Mouse (Mus musculus) hindbrain, postnatal 0 days (tissue): ENCODE data around the gene Gm20509. TPM values are rescaled to one million over a fixed set of nuclear protein-coding genes. Genes with fewer than 3 reads are reported as not detected.
"Not testable (repeated sequence)": the region's sequence is repeated elsewhere in the genome, so short reads cannot be mapped to it uniquely, and the experiment has no call there.

ENCODE experiments used
- ATAC-seq: fragments of 200-750 bp; cut with Nextera tagmentation; 2 replicates; pipeline ENCODE4 v1.8.0; 2017; ENCODE audit warnings: mild to moderate bottlenecking, moderate TSS enrichment, moderate library complexity
- DNase-seq: peaks from one replicate; pipeline ENCODE4 v3.0.0-alpha.2; 2015; ENCODE audit warnings: low spot score
- H3K27ac ChIP-seq: fragments of 300-500 bp; sonication (generic); 2 replicates; pipeline ENCODE4 v1.5.1; 2014; ENCODE audit warnings: mild to moderate bottlenecking
- H3K27me3 ChIP-seq: fragments of 300-500 bp; sonication (generic); 2 replicates; pipeline ENCODE4 v1.6.1; 2014; ENCODE audit warnings: low read length, mixed read lengths; ENCODE audit not compliant: insufficient read depth
- H3K36me3 ChIP-seq: fragments of 300-500 bp; sonication (generic); 2 replicates; pipeline ENCODE4 v1.6.1; 2014; ENCODE audit warnings: low read length, mixed read lengths; ENCODE audit not compliant: insufficient read depth
- H3K4me1 ChIP-seq: fragments of 300-500 bp; sonication (generic); 2 replicates; pipeline ENCODE4 v1.6.1; 2014; ENCODE audit warnings: antibody characterized with exemption, low read length, mixed read lengths; ENCODE audit not compliant: insufficient read depth
- H3K4me2 ChIP-seq: fragments of 300-500 bp; sonication (generic); 2 replicates; pipeline ENCODE4 v1.6.1; 2014; ENCODE audit warnings: low read depth, mild to moderate bottlenecking, low read length, moderate library complexity, mixed read lengths
- H3K4me3 ChIP-seq: fragments of 300-500 bp; sonication (generic); 2 replicates; pipeline ENCODE4 v1.5.1; 2014; ENCODE audit warnings: low read length
- H3K9ac ChIP-seq: fragments of 300-500 bp; sonication (generic); replicated peaks from 2 replicates; pipeline ENCODE4 v1.6.1; 2014; ENCODE audit warnings: mild to moderate bottlenecking, low read length, moderate library complexity, mixed read lengths
- H3K9me3 ChIP-seq: fragments of 300-500 bp; sonication (generic); 2 replicates; pipeline ENCODE4 v1.6.1; 2016; ENCODE audit warnings: low read length, mixed read lengths
- CTCF ChIP-seq: IDR thresholded peaks from 2 replicates; pipeline ENCODE4 v1.5.1; 2016; ENCODE audit warnings: antibody characterized with exemption, control low read depth, low read depth
- whole genome bisulfite sequencing: fragments of 180-500 bp; shearing (Covaris S2); extraction: QIAGEN DNeasy Blood & Tissue Kit; methylation state at CpG from one replicate; pipeline ENCODE4 v1.1.7; 2014; 5-methylcytosine and 5-hydroxymethylcytosine counted together
- polyA plus RNA-seq: library from polyadenylated mRNA; unstranded; fragments of >200 nt; fragmentation: Nextera tagmentation; extraction: Ambion mirVana; gene quantifications from 2 replicates; pipeline ENCODE4 v1.2.1, GENCODE M21; 2015
- total RNA-seq: library from RNA; depleted of rRNA; stranded (reverse); fragments of >200 nt; gene quantifications from 2 replicates; pipeline ENCODE4 v1.2.3, GENCODE M21; 2014

Gene Gm20509
- total and polyA plus RNA-seq, 2 experiments from 2014 or later, result not detected

- peaks cover 11% of the 10 kb centered on the region; the same call in 1 of the 2 replicates for H3K36me3 ChIP-seq
- DNase-seq (peak; percentile 95), ATAC-seq (peak; percentile 99)
- peak within 1 kb of the TSS; percentile 92 for H3K4me3 ChIP-seq
- peak within 1 kb of the TSS; percentile 79 for H3K27ac ChIP-seq
- no peaks in the 10 kb centered on the region for H3K9me3 ChIP-seq
- peak within 1 kb of the TSS; percentile 74 for H3K9ac ChIP-seq
- H3K4me1 ChIP-seq, result no peaks in the 10 kb centered on the region
- under 1% methylated on average over 64 of the region's 64 CpGs for WGBS
- H3K4me2 ChIP-seq, result peak within 1 kb of the TSS; percentile 84
- no peak for TF ChIP-seq CTCF
- no peaks in the 10 kb centered on the region for H3K27me3 ChIP-seq
Measured at GRCm38 (mm10) chr9:73112919-73113906, 10.9 kb downstream of the Gm20509 start, which contains the start of gene Rsl24d1. TSS of gene Rsl24d1 (plus strand) at chr9:73113426.

- WGBS, result 91% methylated on average over 4 of the region's 6 CpGs
- not testable (repeated sequence) for DNase-seq, H3K9me3 ChIP-seq, H3K27ac ChIP-seq, H3K27me3 ChIP-seq, H3K9ac ChIP-seq, H3K4me2 ChIP-seq, H3K4me3 ChIP-seq, H3K4me1 ChIP-seq, ATAC-seq
- peaks cover 32% of the 10 kb centered on the region; the same call in 1 of the 2 replicates for H3K36me3 ChIP-seq
Measured at GRCm38 (mm10) chr9:73116704-73117103, 14.4 kb downstream of the Gm20509 start.

- DNase-seq (no peak), ATAC-seq (no peak)
- Histone ChIP-seq H3K4me2 (no peak overlapping the region), H3K4me3 (no peak overlapping the region), H3K4me1 (no peaks in the 10 kb centered on the region), H3K9ac (no peak overlapping the region), H3K27ac (no peak overlapping the region), H3K36me3 (peaks cover 37% of the 10 kb centered on the region; the same call in 1 of the 2 replicates), H3K9me3 (no peaks in the 10 kb centered on the region), H3K27me3 (no peaks in the 10 kb centered on the region)
- TF ChIP-seq CTCF, result peak; percentile 57
- 90% methylated on average over 4 of the region's 4 CpGs for WGBS
Measured at GRCm38 (mm10) chr9:73118012-73118411, 15.7 kb downstream of the Gm20509 start.

- TF ChIP-seq CTCF, result peak; percentile 78
- ATAC-seq, result no peak
- H3K9ac ChIP-seq, result no peak overlapping the region
Measured at GRCm38 (mm10) chr9:73121735-73122134, 19.5 kb downstream of the Gm20509 start.

GRCm38 (mm10) chr9:73125043-73125570, 22.8 kb downstream of the Gm20509 start:
- no peak for ATAC-seq
- H3K9ac ChIP-seq, result no peak overlapping the region
- H3K36me3 ChIP-seq, result peaks cover 56% of the 10 kb centered on the region

More at GRCm38 (mm10) chr9:73121735-73122134, 19.5 kb downstream of the Gm20509 start:
- no peaks in the 10 kb centered on the region for H3K9me3 ChIP-seq
- peaks cover 55% of the 10 kb centered on the region for H3K36me3 ChIP-seq
- no peaks in the 10 kb centered on the region for H3K4me1 ChIP-seq
- WGBS, result 66% methylated on average over 8 of the region's 8 CpGs
- H3K27ac ChIP-seq, result no peak overlapping the region
- no peaks in the 10 kb centered on the region for H3K27me3 ChIP-seq
- H3K4me3 ChIP-seq, result no peak overlapping the region
- no peak overlapping the region for H3K4me2 ChIP-seq
- peak; percentile 53 for DNase-seq

GRCm38 (mm10) chr9:73127457-73127856, 25.2 kb downstream of the Gm20509 start:
- no peak overlapping the region for H3K9ac ChIP-seq
- H3K9me3 ChIP-seq, result no peaks in the 10 kb centered on the region
- no peaks in the 10 kb centered on the region for H3K27me3 ChIP-seq
- no peak for TF ChIP-seq CTCF
- DNase-seq (no peak), ATAC-seq (no peak)
- no peaks in the 10 kb centered on the region for H3K4me1 ChIP-seq
- H3K4me3 ChIP-seq, result no peak overlapping the region
- 91% methylated on average over 2 of the region's 2 CpGs for WGBS
- H3K27ac ChIP-seq, result no peak overlapping the region
- no peak overlapping the region for H3K4me2 ChIP-seq
- H3K36me3 ChIP-seq, result peaks cover 36% of the 10 kb centered on the region

More at GRCm38 (mm10) chr9:73125043-73125570, 22.8 kb downstream of the Gm20509 start:
- Histone ChIP-seq H3K4me2 (no peak overlapping the region), H3K9me3 (no peaks in the 10 kb centered on the region), H3K4me1 (no peaks in the 10 kb centered on the region), H3K27me3 (no peaks in the 10 kb centered on the region), H3K4me3 (no peak overlapping the region), H3K27ac (no peak overlapping the region)
- TF ChIP-seq CTCF, result no peak
- 92% methylated on average over 8 of the region's 8 CpGs for WGBS
- no peak for DNase-seq
